Comparison of ENCODE assay signal across 8 mouse cellular contexts in the genomic region with DNA sequence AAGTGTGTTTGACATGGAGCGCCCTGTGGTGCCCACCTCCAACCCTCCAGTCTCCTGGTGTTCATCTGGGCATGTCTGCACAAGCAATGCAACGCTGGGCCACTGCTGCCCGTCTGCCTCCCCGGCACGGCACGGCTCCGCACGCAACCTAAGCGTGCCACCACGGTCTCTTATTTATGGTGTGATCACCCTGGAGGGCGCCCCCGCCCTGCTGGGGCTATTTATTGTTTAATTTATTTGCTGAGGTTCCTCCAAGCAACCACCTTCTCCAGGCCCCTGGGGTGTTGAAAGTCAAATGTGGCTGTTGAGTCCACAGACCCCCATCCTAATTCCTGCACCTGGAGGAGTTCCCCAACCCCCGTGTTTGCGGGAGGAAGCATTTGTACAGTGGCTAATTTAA. TPM values are rescaled to one million over a fixed set of nuclear protein-coding genes. Genes with fewer than 3 reads are reported as not detected.
A peak's percentile ranks its signal among the peaks of the same experiment; 100 is the strongest.
DNase-seq lines count a peak whose midpoint lies in the region; ATAC-seq and TF ChIP-seq lines count a peak whose summit lies in the region.

No protein-coding gene starts in this region.

- H3K27me3 ChIP-seq in lung, embryonic 15.5 days, result no peaks in the 10 kb centered on the region
- no peaks in the 10 kb centered on the region for H3K27me3 ChIP-seq in intestine, embryonic 16.5 days (replicated peaks; ENCODE audit: control insufficient read depth, insufficient read depth, low read length)

- H3K4me1 ChIP-seq in lung, embryonic 15.5 days, result peaks cover 54% of the 10 kb centered on the region
- peaks cover 42% of the 10 kb centered on the region for H3K4me1 ChIP-seq in intestine, embryonic 16.5 days (ENCODE audit: control insufficient read depth, insufficient read depth, low read length)
- H3K4me1 ChIP-seq in olfactory bulb, adult 2 months (ENCODE audit: control insufficient read depth, insufficient read depth, low read length), result peaks cover 21% of the 10 kb centered on the region

- peaks cover 23% of the 10 kb centered on the region for H3K36me3 ChIP-seq in lung, embryonic 15.5 days
- peaks cover 11% of the 10 kb centered on the region for H3K36me3 ChIP-seq in intestine, embryonic 16.5 days (ENCODE audit: control insufficient read depth, insufficient read depth, low read length)

- no peak for ATAC-seq in cerebellum, adult (ENCODE audit: insufficient number of reproducible peaks, low FRiP score, low TSS enrichment)
- ATAC-seq in lung, embryonic 15.5 days (ENCODE audit: borderline replicate concordance, extremely low read depth, low FRiP score, low TSS enrichment), result no peak
- no peak for ATAC-seq in intestine, embryonic 16.5 days

- peak; percentile 28 to 33 for DNase-seq in cerebellum, postnatal 14 days
- no peak for DNase-seq in lung, postnatal 14 days
- DNase-seq in T-cell, adult 2 months (ENCODE audit: low spot score), result no peak
- DNase-seq in frontal cortex, postnatal 14 days (ENCODE audit: low spot score in 2 of 2), result no peak

- no peak overlapping the region for H3K27ac ChIP-seq in lung, embryonic 15.5 days
- H3K27ac ChIP-seq in intestine, embryonic 16.5 days (ENCODE audit: low read length), result peak overlapping the region; percentile 97
- no peak overlapping the region for H3K27ac ChIP-seq in olfactory bulb, adult 2 months (ENCODE audit: insufficient read depth, low read depth, low read length)

- H3K4me3 ChIP-seq in lung, embryonic 15.5 days, result peak overlapping the region; percentile 96
- peak overlapping the region; percentile 91 for H3K4me3 ChIP-seq in intestine, embryonic 16.5 days (ENCODE audit: low read length)
- H3K4me3 ChIP-seq in olfactory bulb, adult 2 months (ENCODE audit: insufficient read depth, low read depth, low read length), result peak overlapping the region; percentile 91; the same call in 1 of the 2 replicates

- peak overlapping the region; percentile 92 for H3K4me2 ChIP-seq in lung, embryonic 15.5 days
- peak overlapping the region; percentile 88 for H3K4me2 ChIP-seq in intestine, embryonic 16.5 days (ENCODE audit: low read depth, low read length)

- H3K9me3 ChIP-seq in lung, embryonic 15.5 days, result no peaks in the 10 kb centered on the region
- no peaks in the 10 kb centered on the region for H3K9me3 ChIP-seq in intestine, embryonic 16.5 days (ENCODE audit: control insufficient read depth, low read length)

- H3K9ac ChIP-seq in lung, embryonic 15.5 days, result peak overlapping the region; percentile 96; the same call in 1 of the 2 replicates
- peak overlapping the region; percentile 95 for H3K9ac ChIP-seq in intestine, embryonic 16.5 days (ENCODE audit: low read depth, low read length)

- 84% methylated on average over 14 of the region's 14 CpGs for WGBS in lung, embryonic 15.5 days
- WGBS in intestine, embryonic 16.5 days, result 71% methylated on average over 14 of the region's 14 CpGs
- 79% methylated on average over 14 of the region's 14 CpGs for WGBS in olfactory bulb, adult 2 months

- no peak for TF ChIP-seq CTCF in olfactory bulb, adult 2 months (IDR thresholded peaks at IDR 0.05; ENCODE audit: insufficient read depth, low read depth, low read length)

- TF ChIP-seq POLR2A in olfactory bulb, adult 2 months (IDR thresholded peaks at IDR 0.05; ENCODE audit: insufficient read depth, low read depth, low read length), result no peak

RNA-seq across cellular contexts. Expression of a gene that starts 3.1 kb away (rescaled TPM):
- 65.9 and 70.3 TPM in 2 replicates for polyA plus RNA-seq in lung, embryonic 15.5 days (2015; fragmentation: Nextera tagmentation; extraction: Ambion mirVana)
- 45.7 and 46.3 TPM in 2 replicates for polyA plus RNA-seq in intestine, embryonic 16.5 days (2015; fragmentation: Nextera tagmentation; extraction: Ambion mirVana)
- polyA plus RNA-seq in olfactory bulb, adult 2 months (2012; ENCODE audit: insufficient read depth, insufficient read length, low replicate concordance, missing spikeins), result not detected in 2 replicates

RNA-seq across cellular contexts. Expression of a gene that starts 45.6 kb away (rescaled TPM):
- polyA plus RNA-seq in lung, embryonic 15.5 days (2015; fragmentation: Nextera tagmentation; extraction: Ambion mirVana), result 107 and 110 TPM in 2 replicates
- polyA plus RNA-seq in intestine, embryonic 16.5 days (2015; fragmentation: Nextera tagmentation; extraction: Ambion mirVana), result 123 and 137 TPM in 2 replicates
- not detected in 2 replicates for polyA plus RNA-seq in olfactory bulb, adult 2 months (2012; ENCODE audit: insufficient read depth, insufficient read length, low replicate concordance, missing spikeins)

RNA-seq across cellular contexts. Expression of a gene that starts 45.9 kb away (rescaled TPM):
- polyA plus RNA-seq in lung, embryonic 15.5 days (2015; fragmentation: Nextera tagmentation; extraction: Ambion mirVana), result 11.7 and 14.4 TPM in 2 replicates
- 16.7 and 16.9 TPM in 2 replicates for polyA plus RNA-seq in intestine, embryonic 16.5 days (2015; fragmentation: Nextera tagmentation; extraction: Ambion mirVana)
- not detected in 2 replicates for polyA plus RNA-seq in olfactory bulb, adult 2 months (2012; ENCODE audit: insufficient read depth, insufficient read length, low replicate concordance, missing spikeins)

Comparison
In these comparisons a context has a peak if more than half of its experiments do, and no peak if none do; other contexts are left out.
1. DNase-seq: peak in cerebellum, postnatal 14 days (2 of 2); none in lung, postnatal 14 days (single experiment), T-cell, adult 2 months (single experiment) and frontal cortex, postnatal 14 days (0 of 2).
2. RNA of a gene that starts 3.1 kb away (polyA plus RNA-seq): 65.9 to 70.3 TPM in lung, embryonic 15.5 days and 45.7 to 46.3 TPM in intestine, embryonic 16.5 days; not detected in olfactory bulb, adult 2 months; every median in the first group is over 10 times any median in the second.
3. RNA of a gene that starts 45.6 kb away (polyA plus RNA-seq): 123 to 137 TPM in intestine, embryonic 16.5 days and 107 to 110 TPM in lung, embryonic 15.5 days; not detected in olfactory bulb, adult 2 months; every median in the first group is over 100 times any median in the second.
4. RNA of a gene that starts 45.9 kb away (polyA plus RNA-seq): 16.7 to 16.9 TPM in intestine, embryonic 16.5 days and 11.7 to 14.4 TPM in lung, embryonic 15.5 days; not detected in olfactory bulb, adult 2 months; every median in the first group is over 10 times any median in the second.
5. Peak in every context shown above with its lines, with median percentiles within 50 percentile points of each other: H3K4me3 ChIP-seq.